Comparison of ENCODE assay signal across 8 mouse cellular contexts in genomic region chr4:99929149-99929612, GRCm38 (mm10). TPM values are rescaled to one million over a fixed set of nuclear protein-coding genes. Genes with fewer than 3 reads are reported as not detected.
DNase-seq lines count a peak whose midpoint lies in the region.

TSS of gene Pgm1 (plus strand) at chr4:99929414.

- peak; percentile 65 for DNase-seq in right cerebral cortex, postnatal 14 days
- no peak for DNase-seq in right cerebral cortex, postnatal 36 days (ENCODE audit: low spot score in 2 of 2)
- peak; percentile 45 for DNase-seq in embryo, embryonic 11.5 days (ENCODE audit: low read depth, low spot score)
- DNase-seq in heart, adult 18-20 months: peak; percentile 91 to 94
- peak; percentile 94 for DNase-seq in kidney, adult 11 months
- DNase-seq in left cerebral cortex, postnatal 36 days (ENCODE audit: low spot score in 2 of 2): peak in 1 of 2 experiments; percentile 79
- peak; percentile 71 for DNase-seq in mesoderm, embryonic 11.5 days (ENCODE audit: low read depth, low spot score)
- peak; percentile 77 to 79 for DNase-seq in spleen, postnatal 36 days (ENCODE audit: low spot score in 2 of 2)

- intact Hi-C loops in left cerebral cortex, postnatal 36 days (cut with DNase I): no loop called here

RNA-seq across cellular contexts. Expression of gene Pgm1, which starts in this region (rescaled TPM):
- total RNA-seq in heart, adult 18-20 months (2021): 100 to 1,000 TPM; 219 to 241 TPM
- total RNA-seq in left cerebral cortex, postnatal 36 days (2021): 10 to 100 TPM; 52.5 to 53.8 TPM

Comparison
In these comparisons a context has a peak if more than half of its experiments do, and no peak if none do; other contexts are left out.
1. RNA of gene Pgm1 (total RNA-seq): 219 to 241 TPM in heart, adult 18-20 months; 52.5 to 53.8 TPM in left cerebral cortex, postnatal 36 days; every median in the first group is over 4 times any median in the second.
2. DNase-seq: peak in right cerebral cortex, postnatal 14 days (single experiment), embryo, embryonic 11.5 days (single experiment), heart, adult 18-20 months (2 of 2), kidney, adult 11 months (single experiment), mesoderm, embryonic 11.5 days (single experiment) and spleen, postnatal 36 days (2 of 2); none in right cerebral cortex, postnatal 36 days (0 of 2).